8 mouse cellular contexts compared by ENCODE assay signal in genomic region chr15:78744206-78744605, GRCm38 (mm10). TPM values are rescaled to one million over a fixed set of nuclear protein-coding genes. Genes with fewer than 3 reads are reported as not detected.
DNase-seq lines count a peak whose midpoint lies in the region; ATAC-seq and TF ChIP-seq lines count a peak whose summit lies in the region.

No protein-coding gene starts in this region.

- TF ChIP-seq EP300 in liver, postnatal 0 days (IDR thresholded peaks at IDR 0.05; ENCODE audit: low read depth) = no peak

- no peak overlapping the region for H3K9ac ChIP-seq in liver, postnatal 0 days (replicated peaks)
- H3K9ac ChIP-seq in neural tube, embryonic 13.5 days = no peak overlapping the region

- no peak overlapping the region for H3K27ac ChIP-seq in liver, postnatal 0 days (ENCODE audit: low read depth)
- no peak overlapping the region for H3K27ac ChIP-seq in neural tube, embryonic 13.5 days (replicated peaks)

- no peak for ATAC-seq in liver, postnatal 0 days
- ATAC-seq in neural tube, embryonic 13.5 days (ENCODE audit: low read depth) = peak; percentile 40; the same call in 1 of the 2 replicates

- DNase-seq in A20 (ENCODE audit: low read depth, low spot score) = peak; percentile 51
- DNase-seq in adipocyte (ENCODE audit: low spot score) = peak; percentile 43
- peak; percentile 89 for DNase-seq in embryo, embryonic 10 days (ENCODE audit: low spot score)
- DNase-seq in gastrocnemius, postnatal 36 days = peak; percentile 55 to 76
- DNase-seq in kidney, postnatal 14 days = peak; percentile 74
- peak; percentile 81 for DNase-seq in liver, postnatal 0 days
- peak; percentile 69 for DNase-seq in testis, postnatal 14 days (ENCODE audit: low spot score)

- H3K27me3 ChIP-seq in liver, postnatal 0 days (ENCODE audit: insufficient read depth, low read length) = no peaks in the 10 kb centered on the region
- no peaks in the 10 kb centered on the region for H3K27me3 ChIP-seq in neural tube, embryonic 13.5 days

- H3K4me1 ChIP-seq in liver, postnatal 0 days (ENCODE audit: insufficient read depth) = no peaks in the 10 kb centered on the region
- peaks cover 15% of the 10 kb centered on the region for H3K4me1 ChIP-seq in neural tube, embryonic 13.5 days (replicated peaks)

- WGBS in liver, postnatal 0 days (ENCODE audit: insufficient replicate concordance) = 3% methylated on average over 5 of the region's 5 CpGs
- 4% methylated on average over 5 of the region's 5 CpGs for WGBS in neural tube, embryonic 13.5 days

- peak; percentile 97 for TF ChIP-seq CTCF in liver, postnatal 0 days (IDR thresholded peaks at IDR 0.05; ENCODE audit: low read depth)

- no peaks in the 10 kb centered on the region for H3K9me3 ChIP-seq in liver, postnatal 0 days (ENCODE audit: low read length)
- no peaks in the 10 kb centered on the region for H3K9me3 ChIP-seq in neural tube, embryonic 13.5 days

- H3K4me3 ChIP-seq in liver, postnatal 0 days (ENCODE audit: low read depth, low read length) = no peak overlapping the region
- H3K4me3 ChIP-seq in neural tube, embryonic 13.5 days = no peak overlapping the region

- H3K36me3 ChIP-seq in liver, postnatal 0 days (replicated peaks; ENCODE audit: insufficient read depth, low read length) = no peaks in the 10 kb centered on the region
- H3K36me3 ChIP-seq in neural tube, embryonic 13.5 days = no peaks in the 10 kb centered on the region

- H3K4me2 ChIP-seq in liver, postnatal 0 days (ENCODE audit: low read depth, low read length) = no peak overlapping the region
- H3K4me2 ChIP-seq in neural tube, embryonic 13.5 days = no peak overlapping the region

- intact Hi-C loops in gastrocnemius, postnatal 36 days (cut with DNase I) = loop anchor here (5.0 kb wide), 1 partner anchor 122 kb away; no protein-coding TSS in a partner anchor

RNA-seq across cellular contexts. Expression of gene Elfn2, which starts 25.6 kb away (rescaled TPM):
- total RNA-seq in gastrocnemius, postnatal 36 days (2021) = under 1 TPM; 0.02 to 0.08 TPM
- not detected in 2 replicates for polyA plus RNA-seq in liver, postnatal 0 days (2015; fragmentation: Nextera tagmentation; extraction: Ambion mirVana)
- 5.5 and 6.0 TPM in 2 replicates for polyA plus RNA-seq in neural tube, embryonic 13.5 days (2015; fragmentation: Nextera tagmentation; extraction: Ambion mirVana)

RNA-seq across cellular contexts. Expression of gene Mfng, which starts 29.1 kb away (rescaled TPM):
- 1 to 10 TPM; 3.3 TPM for total RNA-seq in gastrocnemius, postnatal 36 days (2021)
- 4.7 and 4.8 TPM in 2 replicates for polyA plus RNA-seq in liver, postnatal 0 days (2015; fragmentation: Nextera tagmentation; extraction: Ambion mirVana)
- polyA plus RNA-seq in neural tube, embryonic 13.5 days (2015; fragmentation: Nextera tagmentation; extraction: Ambion mirVana) = 34.2 and 34.4 TPM in 2 replicates

RNA-seq across cellular contexts. Expression of gene Card10, which starts 58.6 kb away (rescaled TPM):
- total RNA-seq in gastrocnemius, postnatal 36 days (2021) = 1 to 10 TPM; 5.6 to 6.6 TPM
- 1.5 and 1.8 TPM in 2 replicates for polyA plus RNA-seq in liver, postnatal 0 days (2015; fragmentation: Nextera tagmentation; extraction: Ambion mirVana)
- polyA plus RNA-seq in neural tube, embryonic 13.5 days (2015; fragmentation: Nextera tagmentation; extraction: Ambion mirVana) = 1.7 and 2.0 TPM in 2 replicates
